Mouse (Mus musculus): ENCODE measurements around the gene Prkg1. TPM values are rescaled to one million over a fixed set of nuclear protein-coding genes. Genes with fewer than 3 reads are reported as not detected.

Gene Prkg1
- polyA plus RNA-seq, 1 experiment from 2014 or later, result 16.8 TPM

DNA sequence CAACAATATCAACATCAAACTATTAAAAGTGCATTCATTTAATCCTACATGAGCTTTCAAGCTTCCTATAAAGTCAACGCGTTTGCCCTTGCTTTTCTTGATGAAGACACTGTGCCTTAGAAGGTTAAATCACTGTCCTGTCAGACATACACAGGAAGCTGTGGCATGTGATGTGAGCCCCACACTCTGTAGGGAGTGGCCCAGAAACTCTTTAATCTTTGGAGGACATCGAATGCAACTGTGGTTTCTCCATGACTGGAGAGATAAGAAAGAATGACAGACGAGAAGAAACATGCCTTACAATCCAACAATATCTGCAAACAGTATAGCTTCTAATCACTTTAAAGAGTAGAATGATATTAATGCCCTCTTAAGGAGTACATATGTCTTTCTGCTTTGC, 903.4 kb downstream of the Prkg1 start:
- H3K9ac ChIP-seq, result no peak overlapping the region
- no peak overlapping the region for H3K27ac ChIP-seq
- WGBS, result 79% methylated on average over 4 of the region's 4 CpGs
- H3K27me3 ChIP-seq, result no peaks in the 10 kb centered on the region
- H3K4me3 ChIP-seq, result no peak overlapping the region
- no peaks in the 10 kb centered on the region for H3K36me3 ChIP-seq
- no peaks in the 10 kb centered on the region for H3K9me3 ChIP-seq
- no peak overlapping the region for H3K4me2 ChIP-seq (replicated peaks)
- no peak for ATAC-seq (ENCODE audit: insufficient number of reproducible peaks, insufficient read depth, low FRiP score, low TSS enrichment)
- no peaks in the 10 kb centered on the region for H3K4me1 ChIP-seq

DNA sequence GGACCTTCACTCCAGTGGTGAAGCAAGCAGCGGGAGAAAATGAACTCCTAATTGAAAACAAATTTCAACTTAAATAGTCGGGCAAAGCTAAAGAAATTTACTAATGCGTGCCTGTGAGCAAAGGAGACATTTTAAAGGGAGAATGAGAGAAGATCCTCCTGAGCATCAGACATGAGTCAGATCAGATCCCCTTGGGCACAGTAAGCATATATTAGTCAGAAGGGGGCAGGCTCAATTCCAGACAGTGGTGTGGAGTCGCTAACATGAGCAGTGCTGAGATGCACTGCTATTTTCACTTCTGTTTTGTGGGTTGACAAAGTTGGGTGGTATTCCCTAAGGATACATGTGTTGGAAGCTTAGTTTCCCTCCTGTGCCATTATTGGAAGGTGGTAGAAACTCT, 913.8 kb downstream of the Prkg1 start:
- no peaks in the 10 kb centered on the region for H3K27me3 ChIP-seq
- H3K9me3 ChIP-seq, result no peaks in the 10 kb centered on the region
- WGBS, result 47% methylated on average over 4 of the region's 4 CpGs
- H3K4me1 ChIP-seq, result no peaks in the 10 kb centered on the region
- H3K4me3 ChIP-seq, result no peak overlapping the region
- no peak overlapping the region for H3K4me2 ChIP-seq (replicated peaks)
- ATAC-seq (ENCODE audit: insufficient number of reproducible peaks, insufficient read depth, low FRiP score, low TSS enrichment), result no peak
- H3K36me3 ChIP-seq, result no peaks in the 10 kb centered on the region
- no peak overlapping the region for H3K9ac ChIP-seq
- H3K27ac ChIP-seq, result no peak overlapping the region

DNA sequence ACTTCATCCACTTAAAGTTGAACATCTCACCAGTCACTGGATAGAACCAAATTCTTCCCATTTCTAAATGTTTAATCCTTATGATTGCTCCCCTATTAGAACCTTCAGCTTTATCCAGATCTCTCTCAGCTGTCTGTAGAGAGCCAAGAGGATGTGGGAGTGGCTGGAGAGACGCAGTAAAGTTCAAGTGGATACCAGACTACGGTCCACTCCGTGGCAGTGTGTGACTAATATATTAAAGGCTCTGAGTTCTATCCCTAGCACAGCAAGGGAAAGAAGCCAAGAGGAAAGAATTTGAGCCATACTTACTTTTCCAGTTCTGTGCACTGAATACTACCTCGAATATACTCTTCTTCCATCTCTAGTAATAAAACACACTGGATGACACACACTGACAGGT, 919.9 kb downstream of the Prkg1 start:
- H3K4me2 ChIP-seq (replicated peaks), result no peak overlapping the region
- no peak for ATAC-seq (ENCODE audit: insufficient number of reproducible peaks, insufficient read depth, low FRiP score, low TSS enrichment)
- no peaks in the 10 kb centered on the region for H3K27me3 ChIP-seq
- H3K9ac ChIP-seq, result no peak overlapping the region
- H3K36me3 ChIP-seq, result no peaks in the 10 kb centered on the region
- peaks cover 7% of the 10 kb centered on the region; the same call in 1 of the 2 replicates for H3K4me1 ChIP-seq
- H3K4me3 ChIP-seq, result no peak overlapping the region
- H3K9me3 ChIP-seq, result no peaks in the 10 kb centered on the region
- H3K27ac ChIP-seq, result no peak overlapping the region
- WGBS, result 74% methylated on average over 4 of the region's 4 CpGs

DNA sequence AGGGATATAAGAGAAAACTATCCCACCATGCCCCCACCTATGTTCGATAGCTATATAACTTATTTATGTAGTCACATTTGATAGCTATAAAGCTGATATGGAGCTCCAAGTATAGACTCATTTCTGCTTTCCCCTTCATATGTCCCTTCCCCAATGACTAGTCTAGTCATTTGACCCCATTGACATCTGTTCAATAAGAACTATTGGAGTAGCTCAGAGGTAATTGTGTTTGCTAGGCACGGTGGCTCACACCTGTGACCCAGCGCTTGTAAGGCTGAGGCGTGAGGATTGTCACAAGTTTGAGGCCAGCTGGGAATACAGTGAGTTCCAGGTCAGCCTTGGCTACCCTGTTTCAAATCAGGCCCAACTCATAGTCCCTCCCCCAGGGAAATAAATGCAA, 921.2 kb downstream of the Prkg1 start:
- 74% methylated on average over 4 of the region's 4 CpGs for WGBS
- no peak for ATAC-seq (ENCODE audit: insufficient number of reproducible peaks, insufficient read depth, low FRiP score, low TSS enrichment)
- no peak overlapping the region for H3K4me2 ChIP-seq (replicated peaks)
- no peaks in the 10 kb centered on the region for H3K27me3 ChIP-seq
- H3K4me1 ChIP-seq, result peaks cover 7% of the 10 kb centered on the region; the same call in 1 of the 2 replicates
- H3K9ac ChIP-seq, result no peak overlapping the region
- no peak overlapping the region for H3K27ac ChIP-seq
- no peaks in the 10 kb centered on the region for H3K9me3 ChIP-seq
- no peak overlapping the region for H3K4me3 ChIP-seq
- H3K36me3 ChIP-seq, result no peaks in the 10 kb centered on the region

DNA sequence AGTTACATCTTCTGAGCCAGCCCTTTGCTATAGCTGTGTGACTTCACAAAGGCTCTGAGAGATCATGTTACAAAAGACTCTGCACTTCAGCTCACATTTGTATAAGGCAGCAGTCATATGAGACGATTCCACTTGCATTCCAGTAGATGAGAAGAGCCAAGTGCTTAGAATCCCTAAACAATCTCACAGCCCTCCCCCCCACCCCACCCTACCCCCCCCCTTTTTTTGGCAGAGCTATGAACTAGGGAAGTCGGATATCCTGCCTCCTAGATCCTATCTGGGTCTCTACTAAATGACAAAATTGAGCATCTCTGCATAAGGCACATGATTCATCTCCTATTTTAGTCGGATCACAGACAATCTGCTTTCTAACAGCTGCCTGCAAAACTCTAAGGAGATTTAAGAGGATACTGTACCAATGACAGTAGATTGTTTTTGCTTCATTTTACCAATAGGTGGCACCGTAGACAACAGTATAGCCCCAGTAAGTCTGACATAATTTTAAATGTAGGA, 921.7 kb downstream of the Prkg1 start:
- H3K27ac ChIP-seq, result 0 out of 2 replicates have a peak overlapping the region, but pooled peaks have one; percentile 50
- H3K9ac ChIP-seq, result no peak overlapping the region
- peaks cover 7% of the 10 kb centered on the region; the same call in 1 of the 2 replicates for H3K4me1 ChIP-seq
- no peaks in the 10 kb centered on the region for H3K27me3 ChIP-seq
- WGBS, result 3% methylated on average over 4 of the region's 4 CpGs
- peak; percentile 77; the same call in 1 of the 2 replicates for ATAC-seq (ENCODE audit: insufficient number of reproducible peaks, insufficient read depth, low FRiP score, low TSS enrichment)
- H3K9me3 ChIP-seq, result no peaks in the 10 kb centered on the region
- no peak overlapping the region for H3K4me2 ChIP-seq (replicated peaks)
- no peak overlapping the region for H3K4me3 ChIP-seq
- no peaks in the 10 kb centered on the region for H3K36me3 ChIP-seq

DNA sequence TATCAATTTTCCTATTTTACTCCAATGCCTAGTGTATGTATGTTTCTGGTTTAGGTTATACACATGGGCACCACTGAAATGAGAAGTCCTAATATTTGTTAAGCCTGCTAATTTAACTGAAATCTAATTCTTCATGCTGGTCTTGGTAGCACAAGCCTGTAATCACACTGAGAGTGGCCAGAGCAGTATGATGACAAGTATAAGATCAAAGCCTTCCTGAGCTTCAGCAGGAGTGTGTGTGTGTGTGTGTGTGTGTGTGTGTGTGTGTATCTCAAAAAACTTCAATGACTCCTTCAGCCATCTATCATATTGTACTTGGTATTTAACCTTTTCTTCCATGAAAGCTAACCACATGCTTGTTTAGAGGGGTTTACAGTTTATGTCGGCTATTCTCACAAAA, 922.2 kb downstream of the Prkg1 start:
- Histone ChIP-seq H3K27ac (no peak overlapping the region), H3K27me3 (no peaks in the 10 kb centered on the region), H3K36me3 (no peaks in the 10 kb centered on the region), H3K9ac (no peak overlapping the region), H3K4me2 (replicated peaks) (no peak overlapping the region), H3K4me3 (no peak overlapping the region), H3K4me1 (peaks cover 7% of the 10 kb centered on the region; the same call in 1 of the 2 replicates), H3K9me3 (no peaks in the 10 kb centered on the region)
- 36% methylated on average over 1 of the region's 1 CpGs for WGBS
- no peak for ATAC-seq (ENCODE audit: insufficient number of reproducible peaks, insufficient read depth, low FRiP score, low TSS enrichment)

DNA sequence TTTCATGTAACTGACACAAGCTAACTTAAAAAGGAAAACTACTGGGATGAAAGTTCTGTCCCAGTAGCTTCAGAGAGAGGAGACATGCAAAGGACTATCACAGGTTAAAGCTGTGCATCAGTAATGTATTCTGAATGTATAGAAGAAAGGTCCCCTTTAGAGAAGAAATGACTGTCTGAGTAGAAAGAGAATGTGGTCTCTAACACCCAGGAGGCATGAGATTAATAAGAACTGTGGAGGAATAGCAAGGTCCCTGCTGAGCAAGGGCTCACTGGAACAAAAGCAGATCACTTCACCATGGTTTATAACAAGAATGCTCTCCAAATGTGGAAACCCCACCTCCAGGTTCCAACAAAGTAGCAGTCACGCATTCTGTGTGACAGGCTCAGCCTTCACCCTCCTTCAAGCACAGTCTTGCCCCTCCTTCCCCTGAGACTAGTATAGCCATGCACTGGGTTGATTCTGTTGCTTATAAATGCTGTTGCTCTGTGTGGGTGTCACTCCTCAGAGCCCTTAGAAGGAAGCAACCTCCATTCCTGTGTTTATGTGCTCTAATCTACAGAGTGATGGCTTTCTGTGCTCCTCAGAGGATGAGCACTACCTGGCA, 931.7 kb downstream of the Prkg1 start:
- Histone ChIP-seq H3K27ac (no peak overlapping the region), H3K9ac (no peak overlapping the region), H3K27me3 (no peaks in the 10 kb centered on the region), H3K4me2 (replicated peaks) (no peak overlapping the region), H3K9me3 (no peaks in the 10 kb centered on the region), H3K4me3 (no peak overlapping the region), H3K4me1 (0 out of 2 replicates have a peak, but pooled peaks cover 2% of the 10 kb centered on the region), H3K36me3 (no peaks in the 10 kb centered on the region)
- no peak for ATAC-seq (ENCODE audit: insufficient number of reproducible peaks, insufficient read depth, low FRiP score, low TSS enrichment)
- WGBS, result 42% methylated on average over 1 of the region's 1 CpGs

DNA sequence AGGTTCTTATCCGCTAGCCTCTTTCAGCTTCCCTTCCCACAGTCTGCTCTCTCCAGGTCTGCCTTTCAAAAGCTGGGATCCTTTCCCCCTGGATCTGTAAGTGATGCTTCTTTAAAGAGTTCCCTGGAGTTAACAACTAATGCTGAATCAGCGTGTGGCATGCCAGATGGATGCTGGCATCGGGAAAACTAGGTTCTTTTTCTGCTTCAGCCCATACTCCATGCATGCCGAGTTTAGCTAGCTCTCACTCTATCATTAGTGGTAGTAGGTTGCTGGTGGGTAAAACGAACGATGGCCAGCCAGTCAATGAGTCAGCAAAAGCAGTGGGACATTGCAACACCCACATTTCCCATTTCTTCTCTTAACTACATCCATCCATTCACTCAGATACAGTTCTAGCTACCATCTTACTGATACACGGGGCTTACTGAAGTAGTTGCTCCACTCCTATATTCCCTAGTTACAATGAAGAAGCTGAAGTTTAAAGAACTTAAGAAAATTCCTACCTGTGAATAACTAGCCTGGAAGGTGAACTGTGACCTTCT, 935.5 kb downstream of the Prkg1 start:
- Histone ChIP-seq H3K27me3 (no peaks in the 10 kb centered on the region), H3K36me3 (no peaks in the 10 kb centered on the region), H3K27ac (no peak overlapping the region), H3K9me3 (no peaks in the 10 kb centered on the region), H3K4me2 (replicated peaks) (no peak overlapping the region), H3K4me3 (no peak overlapping the region), H3K4me1 (no peaks in the 10 kb centered on the region), H3K9ac (no peak overlapping the region)
- no peak for ATAC-seq (ENCODE audit: insufficient number of reproducible peaks, insufficient read depth, low FRiP score, low TSS enrichment)
- 88% methylated on average over 7 of the region's 7 CpGs for WGBS

DNA sequence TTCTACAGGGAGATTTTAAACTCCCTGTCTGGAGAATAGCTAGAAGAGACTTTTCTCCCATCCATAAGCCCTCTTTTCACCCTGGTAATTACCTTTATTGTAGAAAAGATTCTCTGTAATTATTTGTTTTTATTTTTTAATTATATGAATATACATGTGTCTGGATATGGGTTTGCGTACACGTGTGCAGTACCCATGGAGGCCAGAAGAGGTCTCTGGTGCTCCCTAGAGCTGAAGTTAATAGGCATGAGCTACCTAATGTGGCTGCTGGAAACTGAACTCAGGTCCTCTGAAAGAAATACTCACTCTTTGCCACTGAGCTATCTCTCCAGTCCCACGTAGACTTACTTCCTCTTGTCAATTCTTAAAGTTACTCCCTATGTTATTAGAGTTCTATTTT, 937.0 kb downstream of the Prkg1 start:
- no peaks in the 10 kb centered on the region for H3K4me1 ChIP-seq
- no peak for ATAC-seq (ENCODE audit: insufficient number of reproducible peaks, insufficient read depth, low FRiP score, low TSS enrichment)
- 83% methylated on average over 3 of the region's 3 CpGs for WGBS

DNA sequence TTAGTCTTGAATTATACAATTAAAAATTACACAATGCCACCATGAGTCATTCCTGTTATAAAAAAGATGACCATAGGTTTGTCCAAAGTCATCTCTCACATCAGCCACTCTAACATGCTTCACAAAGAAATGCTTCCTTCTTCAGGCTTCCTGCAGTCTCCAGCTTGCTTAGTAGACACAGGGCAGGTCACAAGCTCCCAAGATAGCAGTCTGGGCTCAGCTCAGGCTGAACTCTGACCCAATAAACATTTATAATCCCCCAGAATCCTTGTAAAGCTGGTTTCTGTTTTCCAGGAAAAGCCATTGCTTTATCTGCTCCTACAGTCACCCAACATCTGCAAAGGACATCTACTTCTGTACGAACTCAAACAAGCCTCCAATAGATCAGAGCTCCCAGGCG, 938.7 kb downstream of the Prkg1 start:
- no peaks in the 10 kb centered on the region for H3K9me3 ChIP-seq
- H3K36me3 ChIP-seq, result no peaks in the 10 kb centered on the region
- WGBS, result 58% methylated on average over 2 of the region's 2 CpGs
- no peak overlapping the region for H3K27ac ChIP-seq
- H3K4me3 ChIP-seq, result no peak overlapping the region
- no peak overlapping the region for H3K4me2 ChIP-seq (replicated peaks)
- no peak overlapping the region for H3K9ac ChIP-seq
- no peak for ATAC-seq (ENCODE audit: insufficient number of reproducible peaks, insufficient read depth, low FRiP score, low TSS enrichment)
- no peaks in the 10 kb centered on the region for H3K27me3 ChIP-seq
- no peaks in the 10 kb centered on the region for H3K4me1 ChIP-seq

More for the DNA sequence above, 937.0 kb downstream of the Prkg1 start:
- Histone ChIP-seq H3K36me3 (no peaks in the 10 kb centered on the region), H3K9me3 (no peaks in the 10 kb centered on the region), H3K4me3 (no peak overlapping the region), H3K9ac (no peak overlapping the region), H3K27me3 (no peaks in the 10 kb centered on the region), H3K27ac (no peak overlapping the region), H3K4me2 (replicated peaks) (no peak overlapping the region)

DNA sequence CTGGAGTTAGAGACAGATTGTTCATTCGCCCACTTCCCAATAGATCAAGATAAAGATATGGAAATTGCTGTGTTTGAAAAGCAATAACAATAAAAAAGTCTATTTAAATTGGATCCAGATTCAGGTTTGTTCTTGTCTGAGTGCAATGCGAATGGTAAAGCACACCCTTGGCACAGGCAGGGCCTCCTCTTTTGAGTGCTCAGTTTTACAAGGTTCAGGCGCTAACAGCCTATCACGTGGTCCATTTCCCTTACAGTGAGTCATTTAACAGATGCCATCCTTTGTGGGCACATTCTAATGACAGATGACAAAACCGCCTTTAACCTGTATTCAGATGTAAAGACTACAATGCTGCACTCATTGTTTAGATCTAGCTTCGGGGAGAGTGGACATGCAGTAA, 949.2 kb downstream of the Prkg1 start:
- H3K36me3 ChIP-seq, result no peaks in the 10 kb centered on the region
- no peak overlapping the region for H3K4me3 ChIP-seq
- WGBS, result 74% methylated on average over 6 of the region's 6 CpGs
- H3K9me3 ChIP-seq, result no peaks in the 10 kb centered on the region
- no peak overlapping the region for H3K27ac ChIP-seq
- H3K27me3 ChIP-seq, result no peaks in the 10 kb centered on the region
- ATAC-seq (ENCODE audit: insufficient number of reproducible peaks, insufficient read depth, low FRiP score, low TSS enrichment), result no peak
- no peak overlapping the region for H3K9ac ChIP-seq
- H3K4me1 ChIP-seq, result no peaks in the 10 kb centered on the region
- H3K4me2 ChIP-seq (replicated peaks), result no peak overlapping the region

DNA sequence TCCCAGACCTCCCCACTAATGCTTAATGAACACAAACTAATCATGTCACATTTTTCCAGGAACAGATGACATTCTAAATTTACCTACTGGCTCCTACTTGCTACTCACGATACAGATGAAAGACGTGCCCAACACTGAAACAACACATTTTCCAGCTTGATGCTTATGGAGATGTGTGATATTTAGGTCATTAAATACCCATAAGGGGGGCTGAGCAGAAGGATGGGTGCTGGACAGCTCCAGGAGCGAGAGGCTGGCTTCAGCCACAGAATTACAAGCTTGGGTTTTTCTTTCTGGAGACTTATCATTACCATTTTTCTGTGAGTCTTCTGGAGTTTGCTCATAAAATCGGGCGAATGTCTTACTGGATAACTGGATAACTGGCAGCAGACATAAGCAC, 958.6 kb downstream of the Prkg1 start:
- Histone ChIP-seq H3K36me3 (no peaks in the 10 kb centered on the region), H3K4me1 (no peaks in the 10 kb centered on the region), H3K27ac (no peak overlapping the region), H3K27me3 (no peaks in the 10 kb centered on the region), H3K9me3 (no peaks in the 10 kb centered on the region), H3K9ac (no peak overlapping the region), H3K4me2 (replicated peaks) (no peak overlapping the region), H3K4me3 (no peak overlapping the region)
- no peak for ATAC-seq (ENCODE audit: insufficient number of reproducible peaks, insufficient read depth, low FRiP score, low TSS enrichment)
- 79% methylated on average over 5 of the region's 5 CpGs for WGBS

Measured in embryonic facial prominence, embryonic 12.5 days (tissue).